Mouse (Mus musculus): ENCODE data around the gene Plekhm1.

- no peak for TF ChIP-seq POLR2A (IDR thresholded peaks at IDR 0.05; ENCODE audit: low read depth, low read length)
- TF ChIP-seq CTCF (IDR thresholded peaks at IDR 0.05; ENCODE audit: borderline replicate concordance, insufficient read depth, low read length): no peak
Observed at GRCm38 (mm10) chr11:103405814-103406213, 6.7 kb downstream of the Plekhm1 start.

Measured in embryonic fibroblast, embryonic 13.5 days (primary cell).